Mouse (Mus musculus): ENCODE results near the gene Tmeff1. TPM values are rescaled to one million over a fixed set of nuclear protein-coding genes. Genes with fewer than 3 reads are reported as not detected.

Tmeff1 gene
- polyA plus RNA-seq, 1 experiment, result 7.9 TPM

DNA sequence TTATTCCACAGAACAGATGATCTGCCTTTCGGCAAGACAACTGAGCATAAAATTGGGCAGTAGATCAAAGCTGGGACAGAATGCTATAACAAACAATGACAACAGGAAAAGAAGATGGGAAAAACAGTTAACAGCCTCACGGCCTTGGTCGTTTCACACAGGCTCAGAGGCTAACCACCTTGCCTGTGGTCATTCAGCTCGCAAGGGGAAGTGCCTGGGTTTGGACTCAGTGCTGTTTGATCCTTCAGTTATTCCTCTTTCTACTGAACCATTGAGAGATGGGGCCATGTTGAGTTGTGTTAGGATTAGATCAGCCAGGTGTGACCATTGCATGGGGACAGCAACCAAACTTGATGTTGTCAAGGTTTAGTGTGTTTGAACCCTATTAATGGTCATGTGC, 75.2 kb downstream of the Tmeff1 start:
- no peak for TF ChIP-seq POLR2A (IDR thresholded peaks at IDR 0.05; ENCODE audit: borderline replicate concordance, control insufficient read depth, low read depth, low read length)
- no peak for TF ChIP-seq CTCF (IDR thresholded peaks at IDR 0.05; ENCODE audit: control insufficient read depth, insufficient read depth, low read length)
- Histone ChIP-seq H3K4me3 (replicated peaks; ENCODE audit: control insufficient read depth, low read depth, low read length) (no peak overlapping the region), H3K4me1 (ENCODE audit: control insufficient read depth, insufficient read depth, low read length) (no peaks in the 10 kb centered on the region; the same call in 1 of the 2 replicates), H3K27ac (ENCODE audit: control insufficient read depth, insufficient read depth, low read depth, low read length, poor library complexity) (no peak overlapping the region)
- WGBS, result 33% methylated on average over 4 of the region's 4 CpGs

DNA sequence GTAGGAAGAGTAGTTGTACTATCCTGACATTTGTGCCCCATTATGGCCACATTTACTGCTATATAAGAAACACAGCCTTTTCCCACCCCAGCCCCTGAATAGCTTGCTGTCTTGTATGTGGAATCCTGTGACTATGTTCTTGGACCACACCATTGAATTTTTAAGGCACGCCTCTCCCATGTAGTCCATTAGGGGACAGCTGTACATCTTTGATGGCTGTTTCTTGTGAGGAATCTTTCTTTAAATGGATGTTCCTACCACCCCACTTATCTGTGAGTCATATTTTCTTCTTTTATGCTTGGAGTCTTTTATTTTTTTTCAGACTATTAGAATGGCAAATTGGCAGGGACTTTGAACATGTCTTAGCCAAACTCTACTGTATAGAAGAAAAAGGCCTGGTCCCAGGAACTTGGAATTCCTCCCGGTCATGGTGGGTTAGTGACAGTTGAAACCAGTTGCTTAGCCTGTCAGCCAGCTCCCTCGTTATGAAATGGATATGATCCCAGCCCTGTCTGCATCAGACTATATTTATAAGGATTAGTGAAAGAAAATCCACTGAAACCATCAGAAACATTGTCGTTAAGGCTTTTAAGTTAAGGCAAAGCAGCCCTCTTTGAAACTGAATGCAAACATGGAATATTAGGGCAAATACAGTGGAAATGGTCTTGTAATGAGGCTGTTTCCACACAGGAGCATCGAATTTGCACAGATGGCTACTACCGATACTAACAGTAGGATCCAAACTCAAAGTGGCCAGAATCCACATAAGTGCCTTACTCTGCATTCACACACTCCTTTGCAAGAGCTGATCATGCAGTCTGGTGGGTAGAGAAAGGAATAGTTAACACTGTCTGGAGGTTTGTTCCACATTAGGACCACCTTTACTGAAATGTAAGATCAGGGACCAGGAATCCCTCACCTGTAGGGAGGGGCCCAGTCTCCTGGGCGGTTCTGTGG, 75.9 kb downstream of the Tmeff1 start:
- H3K4me1 ChIP-seq (ENCODE audit: control insufficient read depth, insufficient read depth, low read length), result no peaks in the 10 kb centered on the region; the same call in 1 of the 2 replicates
- 80% methylated on average over 7 of the region's 7 CpGs for WGBS

DNA sequence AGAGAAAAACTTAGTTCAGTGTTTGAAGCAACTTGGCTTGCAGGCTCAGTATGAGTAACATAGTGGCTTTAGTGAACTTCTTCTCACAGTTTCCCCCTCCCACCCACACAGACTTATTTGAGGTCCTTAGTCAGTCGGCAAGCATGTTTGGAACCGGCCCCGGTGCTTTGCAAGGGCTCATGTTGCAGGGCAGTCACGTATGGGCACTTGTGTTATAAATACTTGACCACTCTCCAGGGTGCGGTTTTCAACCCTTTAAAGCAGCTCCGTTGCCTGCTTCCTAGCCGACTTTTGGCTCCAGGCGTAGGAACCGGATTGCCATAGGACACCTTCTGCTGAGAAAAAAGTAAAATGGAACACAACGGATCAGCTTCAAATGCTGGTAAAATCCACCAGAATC, 78.3 kb downstream of the Tmeff1 start, which contains the start of gene Cavin4:
Gene Cavin4, plus strand, starts transcription at position 244 of the 400 bp plus-strand sequence.
- Histone ChIP-seq H3K4me3 (replicated peaks; ENCODE audit: control insufficient read depth, low read depth, low read length) (no peak within 1 kb of the TSS), H3K4me1 (ENCODE audit: control insufficient read depth, insufficient read depth, low read length) (no peaks in the 10 kb centered on the region), H3K27ac (ENCODE audit: control insufficient read depth, insufficient read depth, low read depth, low read length, poor library complexity) (no peak within 1 kb of the TSS)
- no peak for TF ChIP-seq POLR2A (IDR thresholded peaks at IDR 0.05; ENCODE audit: borderline replicate concordance, control insufficient read depth, low read depth, low read length)
- TF ChIP-seq CTCF (IDR thresholded peaks at IDR 0.05; ENCODE audit: control insufficient read depth, insufficient read depth, low read length), result no peak
- WGBS, result 90% methylated on average over 10 of the region's 10 CpGs

More for the DNA sequence above, 75.9 kb downstream of the Tmeff1 start:
- Histone ChIP-seq H3K4me3 (replicated peaks; ENCODE audit: control insufficient read depth, low read depth, low read length) (no peak overlapping the region), H3K27ac (ENCODE audit: control insufficient read depth, insufficient read depth, low read depth, low read length, poor library complexity) (no peak overlapping the region)
- no peak for TF ChIP-seq POLR2A (IDR thresholded peaks at IDR 0.05; ENCODE audit: borderline replicate concordance, control insufficient read depth, low read depth, low read length)
- TF ChIP-seq CTCF (IDR thresholded peaks at IDR 0.05; ENCODE audit: control insufficient read depth, insufficient read depth, low read length), result no peak

DNA sequence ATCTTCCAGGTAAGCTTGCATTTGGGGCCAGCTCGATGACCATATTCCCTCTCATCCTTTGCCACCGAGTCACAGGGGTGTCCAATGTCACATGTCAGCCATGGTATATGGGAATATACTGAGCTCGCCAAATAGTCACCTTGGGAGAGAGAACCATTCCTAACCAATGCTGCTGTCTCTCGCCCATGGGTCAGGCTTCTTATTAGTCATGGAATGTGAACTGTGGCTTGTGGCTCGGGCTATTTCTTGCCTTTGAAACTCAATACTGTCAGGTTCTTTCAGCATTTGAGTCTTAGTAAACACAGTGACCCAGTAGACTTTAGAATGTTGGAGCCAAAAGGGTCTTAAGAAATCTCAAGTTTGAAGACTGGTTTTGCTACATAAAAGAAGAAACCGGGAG, 79.0 kb downstream of the Tmeff1 start:
- H3K27ac ChIP-seq (ENCODE audit: control insufficient read depth, insufficient read depth, low read depth, low read length, poor library complexity), result no peak overlapping the region
- no peak for TF ChIP-seq POLR2A (IDR thresholded peaks at IDR 0.05; ENCODE audit: borderline replicate concordance, control insufficient read depth, low read depth, low read length)
- no peak for TF ChIP-seq CTCF (IDR thresholded peaks at IDR 0.05; ENCODE audit: control insufficient read depth, insufficient read depth, low read length)
- WGBS, result 85% methylated on average over 6 of the region's 6 CpGs
- H3K4me1 ChIP-seq (ENCODE audit: control insufficient read depth, insufficient read depth, low read length), result no peaks in the 10 kb centered on the region
- H3K4me3 ChIP-seq (replicated peaks; ENCODE audit: control insufficient read depth, low read depth, low read length), result no peak overlapping the region

DNA sequence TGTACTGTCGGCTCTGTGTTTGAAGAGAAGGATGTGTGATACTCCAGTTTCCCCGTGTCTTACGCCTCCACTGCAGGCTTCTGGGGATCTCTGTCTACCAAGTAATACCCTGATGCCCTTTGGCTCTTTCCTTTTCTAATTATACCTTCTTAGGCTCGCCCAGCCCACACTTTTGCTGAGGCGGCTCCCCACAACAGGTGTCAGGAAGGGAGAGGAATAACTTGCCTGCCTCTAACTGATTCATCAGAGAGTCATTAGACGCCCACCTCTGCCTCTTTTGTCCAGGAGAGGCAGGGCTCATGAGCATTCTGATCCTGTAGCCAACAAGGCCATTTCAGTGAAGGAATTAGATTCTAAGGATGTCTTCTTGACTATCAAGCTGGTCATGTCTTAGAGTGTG, 82.3 kb downstream of the Tmeff1 start:
- H3K4me3 ChIP-seq (replicated peaks; ENCODE audit: control insufficient read depth, low read depth, low read length), result no peak overlapping the region
- H3K4me1 ChIP-seq (ENCODE audit: control insufficient read depth, insufficient read depth, low read length), result no peaks in the 10 kb centered on the region
- no peak overlapping the region for H3K27ac ChIP-seq (ENCODE audit: control insufficient read depth, insufficient read depth, low read depth, low read length, poor library complexity)
- 81% methylated on average over 6 of the region's 6 CpGs for WGBS
- TF ChIP-seq POLR2A (IDR thresholded peaks at IDR 0.05; ENCODE audit: borderline replicate concordance, control insufficient read depth, low read depth, low read length) (no peak), CTCF (IDR thresholded peaks at IDR 0.05; ENCODE audit: control insufficient read depth, insufficient read depth, low read length) (no peak)

DNA sequence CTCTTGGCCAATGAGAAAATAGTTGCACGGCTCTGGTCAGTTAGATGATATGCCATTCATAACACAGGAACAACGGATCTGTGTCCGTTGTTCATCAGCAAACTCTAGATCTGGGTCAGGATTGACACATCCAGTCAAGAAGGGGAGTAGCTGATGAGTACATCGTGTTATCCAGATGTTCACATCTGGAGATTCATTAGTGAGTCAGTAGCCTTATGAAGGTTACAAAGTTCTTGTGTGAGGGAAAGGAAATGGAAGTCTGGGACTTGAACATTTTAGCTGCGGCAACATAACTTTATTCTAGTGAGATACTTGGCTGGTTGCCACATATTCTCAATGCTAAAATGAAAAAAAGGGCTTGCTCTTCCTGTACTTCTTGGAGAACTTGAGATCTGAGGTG, 87.9 kb downstream of the Tmeff1 start:
- WGBS, result 77% methylated on average over 5 of the region's 5 CpGs
- Histone ChIP-seq H3K4me1 (ENCODE audit: control insufficient read depth, insufficient read depth, low read length) (no peaks in the 10 kb centered on the region), H3K4me3 (replicated peaks; ENCODE audit: control insufficient read depth, low read depth, low read length) (no peak overlapping the region), H3K27ac (ENCODE audit: control insufficient read depth, insufficient read depth, low read depth, low read length, poor library complexity) (no peak overlapping the region)
- TF ChIP-seq POLR2A (IDR thresholded peaks at IDR 0.05; ENCODE audit: borderline replicate concordance, control insufficient read depth, low read depth, low read length) (no peak), CTCF (IDR thresholded peaks at IDR 0.05; ENCODE audit: control insufficient read depth, insufficient read depth, low read length) (no peak)

DNA sequence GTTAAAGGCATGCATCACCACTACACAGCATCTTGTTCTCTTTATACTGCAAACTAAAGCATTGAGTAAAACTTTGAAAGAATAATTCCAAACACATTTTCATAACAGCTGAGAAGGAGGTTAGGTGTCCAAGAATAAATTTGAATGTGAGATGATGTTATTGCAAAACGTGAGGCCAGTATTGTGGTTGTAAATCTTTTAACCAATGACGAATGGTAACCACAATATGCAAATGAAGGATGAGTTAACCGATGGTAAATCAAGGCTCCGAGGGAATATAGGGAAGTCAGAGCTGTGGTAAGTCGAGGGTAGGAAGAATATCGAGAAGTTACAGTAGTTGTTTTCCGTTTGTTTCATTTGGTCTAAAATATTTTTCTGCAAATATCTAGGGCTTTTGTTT, 89.4 kb downstream of the Tmeff1 start:
- no peaks in the 10 kb centered on the region for H3K4me1 ChIP-seq (ENCODE audit: control insufficient read depth, insufficient read depth, low read length)
- no peak overlapping the region for H3K4me3 ChIP-seq (replicated peaks; ENCODE audit: control insufficient read depth, low read depth, low read length)
- TF ChIP-seq POLR2A (IDR thresholded peaks at IDR 0.05; ENCODE audit: borderline replicate concordance, control insufficient read depth, low read depth, low read length), result no peak
- TF ChIP-seq CTCF (IDR thresholded peaks at IDR 0.05; ENCODE audit: control insufficient read depth, insufficient read depth, low read length), result no peak
- H3K27ac ChIP-seq (ENCODE audit: control insufficient read depth, insufficient read depth, low read depth, low read length, poor library complexity), result no peak overlapping the region
- 8% methylated on average over 7 of the region's 7 CpGs for WGBS

DNA sequence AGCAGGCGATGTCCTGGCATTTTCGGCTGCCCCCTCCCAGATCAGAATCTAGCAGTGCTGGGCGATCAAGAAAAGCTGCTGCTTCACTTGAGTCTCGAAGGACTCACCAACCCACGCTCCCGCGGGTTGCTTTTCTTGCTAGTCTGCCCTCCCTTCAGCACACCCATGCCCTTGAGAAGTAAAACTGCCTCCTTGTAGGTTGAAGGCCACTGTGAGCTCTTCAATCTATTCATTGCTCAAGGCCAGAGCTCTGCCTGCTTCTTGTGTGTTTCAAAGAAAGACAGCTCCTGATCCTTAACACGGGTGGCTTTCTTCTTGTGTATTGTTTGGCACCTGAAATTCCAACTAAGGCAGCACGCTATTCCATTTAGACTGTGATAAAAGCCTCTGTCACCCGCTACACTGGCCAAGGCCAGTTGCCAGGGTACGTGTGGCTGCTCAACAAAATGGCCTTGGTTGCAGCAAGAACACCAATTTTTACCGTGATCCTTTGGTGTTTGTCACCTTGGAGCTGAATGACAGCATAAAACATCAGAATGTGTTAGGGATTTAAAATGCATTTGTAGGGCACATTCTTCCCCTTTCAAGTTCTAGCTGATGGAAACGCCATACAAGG, 91.7 kb downstream of the Tmeff1 start:
- WGBS, result 85% methylated on average over 13 of the region's 13 CpGs
- Histone ChIP-seq H3K4me1 (ENCODE audit: control insufficient read depth, insufficient read depth, low read length) (no peaks in the 10 kb centered on the region), H3K27ac (ENCODE audit: control insufficient read depth, insufficient read depth, low read depth, low read length, poor library complexity) (no peak overlapping the region), H3K4me3 (replicated peaks; ENCODE audit: control insufficient read depth, low read depth, low read length) (no peak overlapping the region)
- TF ChIP-seq CTCF (IDR thresholded peaks at IDR 0.05; ENCODE audit: control insufficient read depth, insufficient read depth, low read length) (no peak), POLR2A (IDR thresholded peaks at IDR 0.05; ENCODE audit: borderline replicate concordance, control insufficient read depth, low read depth, low read length) (no peak)
